Mouse (Mus musculus): ENCODE results near the gene Gm266.

Gm266 gene

DNA sequence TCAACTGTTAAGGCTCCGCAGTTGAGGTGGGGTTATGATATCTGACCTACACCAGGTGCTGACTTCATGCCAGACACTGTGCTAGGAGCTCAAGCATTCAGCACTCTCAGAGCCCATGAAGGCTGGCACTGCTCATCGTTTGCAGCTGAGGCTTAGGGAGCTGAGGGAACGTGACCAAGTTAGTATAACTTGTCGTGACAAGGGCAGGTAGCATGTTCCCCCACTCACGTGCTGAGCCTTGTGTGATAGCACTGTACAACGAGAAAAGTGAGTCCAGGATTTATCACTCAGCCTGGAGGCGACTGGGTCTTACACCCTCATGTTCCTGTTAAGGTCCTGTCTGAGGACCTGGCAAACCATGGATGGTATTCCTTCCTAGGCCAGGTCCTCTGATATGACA is 34.1 kb downstream of the Gm266 start:
- DNase-seq: no peak

DNA sequence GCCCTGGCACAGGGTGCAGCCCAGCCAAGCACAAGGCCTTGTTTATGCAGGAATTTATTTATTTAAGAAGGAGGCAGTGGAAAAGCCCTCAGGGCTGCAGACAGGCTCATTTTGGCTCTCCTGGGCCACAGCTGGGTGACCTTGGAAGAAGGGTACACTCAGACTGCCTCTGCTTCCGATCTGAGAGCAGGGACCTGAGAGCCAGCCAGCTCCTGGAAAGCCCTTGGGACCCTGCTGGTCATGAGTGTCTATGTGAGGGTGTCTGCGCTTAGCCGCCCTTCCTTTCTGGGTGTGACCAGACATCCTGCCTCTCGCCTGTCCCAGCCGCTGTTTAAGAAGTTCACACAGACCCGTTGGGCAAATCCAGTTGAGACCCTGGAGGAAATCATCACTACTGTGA is 35.3 kb downstream of the Gm266 start:
- DNase-seq: no peak

DNA sequence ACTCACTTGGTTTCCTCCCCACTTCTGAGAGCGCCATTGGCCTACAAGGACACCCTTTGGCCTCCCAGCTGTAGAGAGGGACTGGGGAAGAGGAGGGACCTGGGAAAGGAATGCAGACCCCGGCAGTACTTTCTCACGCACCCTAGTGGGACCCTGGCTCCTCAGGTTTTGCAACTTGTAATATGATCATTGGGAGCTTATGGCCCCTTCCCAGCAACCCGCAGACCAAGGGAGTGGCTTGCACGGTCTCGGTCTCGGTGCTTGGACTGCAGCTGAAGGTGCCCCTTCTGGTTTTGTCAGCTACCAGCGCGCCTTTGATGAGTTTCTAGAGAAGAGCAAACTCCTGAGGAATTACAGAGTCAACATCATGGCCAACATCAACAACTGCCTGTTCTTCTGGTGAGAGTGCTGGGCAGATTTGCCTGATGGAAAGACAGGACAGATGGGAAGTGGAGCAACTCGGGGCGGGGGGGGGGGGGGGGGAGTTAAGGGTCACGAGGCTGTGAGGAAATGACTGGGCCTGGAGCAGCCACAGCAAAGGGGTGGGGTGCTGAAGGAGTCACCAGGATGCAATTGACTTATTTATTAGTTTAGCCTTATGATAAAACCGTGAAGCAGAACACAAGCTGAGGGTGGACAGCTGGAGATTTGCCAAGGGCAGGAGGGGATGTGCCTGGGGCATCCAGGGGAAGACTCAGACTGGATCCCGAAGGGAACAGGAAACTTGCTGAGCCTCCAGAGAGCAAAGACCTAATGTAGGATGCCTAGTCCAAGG is 36.5 kb downstream of the Gm266 start:
- no peak for DNase-seq

DNA sequence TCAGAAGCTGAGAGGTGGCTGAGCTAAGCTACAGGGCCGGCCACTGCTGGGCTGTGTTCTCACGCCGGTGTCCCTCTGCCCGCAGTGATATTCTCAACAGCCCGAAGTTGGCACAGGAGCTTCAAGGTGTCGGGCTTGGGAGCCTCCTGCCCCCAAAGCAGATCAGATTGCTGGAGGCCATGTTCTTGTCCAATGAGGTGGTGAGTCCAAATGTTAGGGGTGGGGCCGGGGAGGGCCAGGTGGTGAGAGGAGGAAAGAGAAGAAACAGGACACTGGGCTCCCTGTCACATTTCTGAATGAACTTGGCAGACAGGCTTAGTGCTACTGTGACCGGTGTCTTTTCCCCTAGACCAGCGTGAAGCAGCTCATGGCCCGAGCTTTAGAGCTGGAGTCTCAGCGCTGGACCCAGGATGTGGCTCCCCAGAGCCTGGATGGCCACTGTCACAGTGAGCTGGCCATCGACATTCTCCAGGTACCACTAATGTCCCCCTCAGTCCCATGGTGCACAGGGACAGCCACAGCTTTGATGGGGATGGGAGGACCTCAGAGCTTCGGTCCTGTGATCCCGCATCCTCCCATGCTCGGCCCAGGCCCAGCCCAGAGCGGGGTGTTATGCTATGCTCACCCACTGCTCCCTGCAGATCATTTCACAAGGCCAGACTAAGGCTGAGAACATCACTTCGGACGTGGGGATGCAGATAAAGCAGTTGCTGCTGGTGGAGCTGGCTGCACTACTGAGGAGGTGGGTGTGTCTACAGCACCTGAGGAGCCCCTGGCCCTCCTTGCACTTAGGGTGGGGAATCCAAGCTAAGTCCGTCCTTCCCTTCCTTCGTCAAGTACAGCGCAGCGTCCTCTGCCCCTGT is 37.5 kb downstream of the Gm266 start:
- DNase-seq: no peak

DNA sequence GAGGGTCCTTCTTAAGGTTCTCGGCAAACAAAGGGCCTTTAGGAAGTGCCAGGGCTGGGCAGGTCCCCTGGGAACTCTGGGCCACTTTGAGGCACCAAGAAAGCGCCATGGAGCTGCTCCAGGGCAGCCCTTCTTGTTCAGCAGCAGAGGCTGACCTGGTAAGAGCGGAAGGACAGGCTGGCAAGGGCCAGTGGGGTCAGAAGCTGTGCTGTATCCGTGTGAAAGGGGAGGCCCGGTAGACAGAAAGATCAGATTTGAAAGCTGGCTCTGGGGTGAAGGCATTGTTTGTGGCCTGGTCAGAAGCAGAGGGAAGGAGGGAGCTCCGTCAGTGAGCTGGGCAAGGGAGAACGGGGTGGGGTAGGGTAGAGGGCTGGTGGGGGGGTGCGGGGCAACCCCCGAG is 38.3 kb downstream of the Gm266 start:
- no peak for DNase-seq

DNA sequence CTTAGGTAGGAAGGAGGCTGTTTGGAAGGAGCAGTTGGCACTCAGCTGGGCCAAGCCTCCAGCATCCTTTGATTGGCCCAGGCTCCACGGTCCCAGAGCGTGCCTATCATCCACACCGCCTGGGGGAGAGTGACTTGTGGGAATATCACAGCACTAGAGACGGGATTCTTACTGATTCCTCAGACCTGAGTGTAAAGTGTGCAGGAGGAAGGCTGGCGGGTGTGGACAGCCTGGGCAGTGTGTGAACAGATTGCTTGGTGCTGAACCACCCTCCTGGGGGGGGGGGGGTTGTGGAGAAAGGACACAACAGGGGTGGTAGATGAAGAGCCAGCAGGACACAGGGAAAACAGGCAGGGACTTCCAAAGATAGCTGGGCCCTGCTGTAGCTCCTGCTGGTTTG is 38.9 kb downstream of the Gm266 start:
- DNase-seq: no peak

DNA sequence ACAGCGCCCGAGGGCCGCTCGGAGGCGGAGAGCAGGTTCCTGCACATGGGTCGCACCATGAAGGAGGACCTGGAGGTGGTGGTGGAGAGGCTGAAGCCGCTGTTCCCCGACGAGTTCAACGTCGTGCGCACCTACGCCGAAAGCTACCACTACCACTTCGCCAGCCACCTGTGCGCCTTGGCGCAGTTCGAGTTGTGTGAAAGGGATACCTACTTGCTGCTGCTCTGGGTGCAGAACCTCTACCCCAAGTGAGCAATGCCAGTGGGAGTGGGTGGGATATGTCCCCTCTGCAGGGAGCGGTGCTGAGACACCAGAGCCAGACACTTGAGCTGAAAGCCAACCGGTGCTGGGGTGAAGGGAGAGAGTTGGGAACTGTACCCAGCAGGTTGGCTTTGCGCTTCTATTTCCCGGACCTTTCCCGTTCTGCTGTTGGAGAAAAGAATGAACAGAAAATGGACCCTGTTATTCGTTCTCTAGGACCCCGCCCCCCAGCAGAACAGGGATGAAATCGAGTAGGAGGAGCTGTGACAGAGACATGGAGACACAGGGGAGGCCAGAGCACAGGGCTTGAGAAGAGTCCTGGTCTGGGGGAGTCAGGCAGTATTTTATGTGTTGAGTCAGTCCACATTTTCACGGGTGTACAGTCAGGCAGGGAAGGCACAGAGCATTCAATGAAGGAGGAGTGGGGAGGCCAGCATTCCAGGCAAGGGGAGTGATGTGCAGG is 39.6 kb downstream of the Gm266 start:
- DNase-seq: no peak

DNA sequence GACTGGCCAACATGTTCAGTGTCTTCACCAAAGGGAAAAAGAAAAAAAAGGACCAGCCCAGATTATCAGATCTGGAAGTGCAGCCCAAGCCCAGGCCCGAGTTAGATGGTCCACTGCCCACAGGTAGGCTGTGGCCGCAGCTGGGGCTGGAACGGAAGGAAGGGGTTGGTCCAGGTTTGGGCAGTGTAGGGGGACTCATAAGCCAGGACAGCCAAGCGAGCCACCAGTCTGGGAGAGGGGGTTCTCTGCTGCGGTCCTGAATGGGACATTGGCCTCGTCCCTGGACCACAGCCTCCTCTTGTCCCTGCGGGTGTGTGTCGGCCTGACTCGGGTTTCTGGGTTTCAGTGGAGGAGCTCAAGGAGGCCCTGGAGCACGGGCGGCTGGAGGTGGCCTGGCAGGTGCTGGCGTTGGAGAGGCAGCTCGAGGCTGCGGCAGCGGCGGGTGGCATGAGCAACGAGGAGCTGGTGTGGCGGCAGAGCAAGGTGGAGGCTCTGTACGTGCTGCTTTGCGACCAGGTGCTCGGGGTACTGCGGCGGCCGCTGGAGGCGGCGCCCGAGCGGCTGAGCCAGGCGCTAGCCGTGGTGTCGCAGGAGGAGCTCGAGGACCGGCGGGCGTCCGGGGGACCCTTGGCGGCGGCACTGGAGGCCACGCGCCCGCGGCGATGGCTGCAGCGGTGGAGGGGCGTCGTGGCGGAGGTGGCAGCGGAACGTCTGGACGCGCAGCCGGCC is 40.3 kb downstream of the Gm266 start:
- no peak for DNase-seq

DNA sequence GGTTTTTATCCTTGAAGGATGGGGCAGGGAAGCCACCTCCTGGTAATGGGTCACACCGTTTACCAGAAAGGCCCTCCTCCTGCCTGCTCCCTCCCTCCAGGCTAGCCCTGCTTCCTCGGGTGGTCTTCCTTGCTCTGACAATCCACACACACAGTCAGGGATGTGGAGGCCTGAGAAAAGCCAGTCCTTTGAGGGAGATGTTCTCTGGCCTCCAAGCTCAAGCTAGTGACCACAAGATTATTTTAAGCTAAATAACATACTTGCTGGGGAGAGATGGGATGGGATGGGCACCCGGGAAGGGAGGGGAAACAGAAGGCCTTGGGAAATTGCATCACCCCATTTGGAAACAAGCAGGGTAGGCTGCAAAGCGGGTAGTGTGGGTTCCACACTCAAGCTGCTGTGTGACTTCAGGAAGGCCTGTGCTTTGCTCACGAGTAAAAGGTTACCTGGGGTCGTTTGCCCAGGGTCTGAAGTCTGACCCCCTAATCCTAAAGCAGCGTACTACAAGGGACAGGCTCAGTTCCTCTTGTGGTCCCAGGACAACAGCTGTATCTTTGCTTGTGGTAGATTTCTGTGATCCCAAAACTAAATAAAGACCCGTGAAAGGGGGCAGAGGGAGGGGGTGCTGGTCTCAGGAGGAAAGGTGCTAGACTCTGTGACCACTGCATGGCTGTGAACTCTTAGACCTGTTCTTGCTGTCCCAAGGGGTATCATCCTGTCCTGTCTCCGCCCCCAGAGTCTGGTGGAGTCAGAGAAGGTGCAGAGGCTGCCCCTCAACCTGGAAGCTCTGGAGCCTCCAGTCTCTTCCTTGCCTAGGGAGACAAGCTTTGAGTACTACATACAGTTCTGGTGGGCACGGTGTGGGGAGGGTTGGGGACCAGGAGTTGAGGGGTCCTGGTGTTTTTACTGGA is 41.4 kb downstream of the Gm266 start:
- no peak for DNase-seq

DNA sequence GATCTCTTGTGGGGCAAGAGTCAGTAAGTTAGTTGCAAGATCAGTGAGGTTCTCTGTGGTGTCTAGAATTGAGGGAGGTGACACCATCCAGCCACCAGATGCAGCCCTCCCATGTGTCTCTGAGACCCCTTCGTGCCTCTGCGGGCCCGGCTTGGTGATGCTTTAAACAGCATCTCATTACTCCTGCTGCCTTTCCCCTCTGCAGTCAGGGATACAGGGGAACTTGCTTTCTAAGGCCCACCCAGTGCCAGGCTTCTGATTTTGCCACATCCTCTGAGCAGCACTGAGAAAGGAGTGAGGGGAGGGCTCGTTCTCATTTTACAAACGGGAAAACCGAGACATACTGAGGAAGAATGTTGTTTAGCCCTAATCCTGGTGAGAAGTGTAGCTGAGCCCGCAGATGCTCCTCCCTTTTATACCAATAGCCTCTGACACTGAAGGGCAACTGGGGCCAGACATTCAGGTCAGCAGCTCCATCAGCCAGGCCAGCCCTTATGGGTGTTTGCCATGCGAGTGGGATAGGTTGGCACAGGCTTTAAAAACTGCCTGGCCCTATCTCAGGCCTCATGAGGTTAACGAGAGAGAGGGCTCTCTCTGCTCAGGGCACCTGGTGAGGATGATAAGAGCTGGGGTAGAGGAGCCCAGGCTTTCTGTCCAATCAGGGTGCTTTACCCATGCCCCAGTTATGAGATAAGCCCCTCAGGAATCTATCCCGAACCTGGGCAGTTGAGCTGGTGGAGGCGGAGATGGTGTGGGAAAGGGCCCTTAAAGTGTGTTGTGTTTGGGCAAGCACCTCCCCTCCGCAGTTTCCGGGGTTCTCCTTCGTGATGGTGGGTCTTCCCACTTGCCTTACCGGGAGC is 42.4 kb downstream of the Gm266 start:
- DNase-seq: no peak

DNA sequence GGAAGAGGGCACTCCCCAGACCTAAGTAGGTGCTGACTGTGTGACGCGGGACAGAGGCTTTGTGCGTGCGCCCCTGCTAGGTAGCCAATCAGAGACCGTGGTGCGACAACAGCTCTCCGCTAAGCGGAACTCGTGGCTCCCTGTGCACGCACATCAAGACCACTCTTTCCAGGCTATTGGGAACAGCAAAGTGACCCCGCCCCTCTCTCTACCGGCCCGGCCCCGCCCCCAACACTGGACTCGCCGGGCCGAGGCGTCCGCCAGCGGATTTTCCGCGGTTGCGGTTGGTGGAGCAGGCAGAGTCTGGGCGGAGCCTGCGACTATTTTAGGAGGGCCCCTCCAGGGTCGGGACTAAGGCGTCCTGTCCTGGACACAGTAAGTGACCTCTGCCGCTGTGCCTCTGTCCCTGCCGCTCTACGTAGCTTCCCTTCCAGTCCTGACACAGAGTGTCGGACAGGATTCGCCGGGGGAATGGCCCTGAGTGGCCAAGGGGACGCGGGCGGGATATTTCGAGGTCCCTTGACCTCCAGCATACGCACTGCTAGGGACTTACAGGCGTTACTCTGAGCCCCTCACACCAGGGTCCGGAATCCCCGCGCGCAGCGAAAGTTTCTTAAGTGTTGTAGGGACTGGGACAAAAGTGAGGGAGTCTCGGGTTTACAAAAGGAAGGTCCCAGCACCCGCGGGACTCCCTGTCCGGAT is 43.2 kb downstream of the Gm266 start, which contains the start of gene Tnfaip2:
Gene Tnfaip2, plus strand, starts transcription at position 161 of the 702 bp plus-strand sequence.
- DNase-seq: peak; percentile 91

DNA sequence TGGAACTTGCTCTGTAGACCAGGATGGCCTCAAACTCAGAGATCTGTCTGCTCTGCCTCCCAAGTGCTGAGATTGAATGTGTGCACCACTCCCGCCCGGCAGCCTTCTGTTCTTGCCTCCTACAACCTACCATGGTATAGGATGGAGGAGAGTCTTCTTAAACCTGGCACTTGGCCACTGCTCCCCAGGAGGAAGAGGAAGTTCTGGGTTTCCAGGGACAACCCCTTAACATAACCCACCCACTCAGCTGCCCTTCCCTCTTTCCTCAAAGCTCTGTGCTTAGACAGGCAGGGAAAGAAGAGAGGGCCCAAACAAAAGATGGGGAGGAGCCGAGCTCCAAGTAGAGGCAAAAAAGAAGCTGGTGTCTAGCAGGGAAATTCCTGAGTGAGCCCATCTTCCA is 44.1 kb downstream of the Gm266 start:
- no peak for DNase-seq

DNA sequence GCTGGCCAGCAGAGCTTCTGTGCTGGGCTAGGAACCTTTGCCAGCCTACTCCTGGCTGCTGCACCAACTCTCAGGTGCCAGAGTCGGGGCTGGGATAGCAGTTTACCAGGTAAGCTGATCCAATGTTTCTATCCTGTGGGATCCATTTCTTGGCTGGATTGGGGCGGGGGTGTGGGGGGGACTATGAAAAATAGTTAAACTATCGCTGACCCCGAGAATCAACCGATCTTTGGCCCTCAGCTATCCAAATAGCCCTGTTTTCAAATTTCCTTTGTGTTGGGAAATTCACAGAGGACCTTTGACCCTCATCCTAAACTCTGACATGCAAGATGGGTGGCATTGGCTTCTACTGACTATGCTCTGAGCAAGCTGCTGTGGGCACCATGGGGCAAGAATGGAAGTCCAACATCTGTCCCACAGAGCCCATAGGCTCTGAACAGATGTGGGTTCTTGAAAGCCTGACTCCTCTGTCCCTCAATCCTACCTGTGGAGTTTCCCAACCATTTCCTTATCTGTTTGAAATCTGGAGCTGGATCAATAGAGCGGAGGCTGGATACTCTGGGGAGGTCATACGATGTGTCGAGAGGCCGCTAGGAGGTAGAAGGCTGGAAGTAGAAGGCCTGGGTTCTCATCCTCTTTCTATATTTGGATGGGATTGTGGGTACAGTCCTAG is 44.8 kb downstream of the Gm266 start:
- DNase-seq: no peak

DNA sequence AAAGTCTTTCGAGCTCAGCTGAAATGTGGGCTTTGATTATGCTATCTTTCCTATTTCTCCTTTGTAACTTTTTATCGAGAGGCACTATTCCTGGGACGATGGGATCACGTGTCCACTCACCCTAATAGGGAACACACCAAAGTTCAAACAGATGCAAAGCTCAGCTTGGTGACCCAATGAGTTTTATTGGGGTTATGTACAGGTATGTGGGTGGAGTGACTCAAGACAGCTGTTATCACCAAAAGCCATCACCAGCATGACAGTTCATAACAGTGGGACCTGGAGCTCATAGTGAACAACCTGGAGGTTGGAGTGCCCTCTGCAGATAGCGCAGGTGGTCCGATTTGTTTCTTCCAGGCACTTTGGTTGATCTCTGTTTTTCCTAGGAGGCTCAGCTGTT is 46.8 kb downstream of the Gm266 start:
- no peak for DNase-seq

DNA sequence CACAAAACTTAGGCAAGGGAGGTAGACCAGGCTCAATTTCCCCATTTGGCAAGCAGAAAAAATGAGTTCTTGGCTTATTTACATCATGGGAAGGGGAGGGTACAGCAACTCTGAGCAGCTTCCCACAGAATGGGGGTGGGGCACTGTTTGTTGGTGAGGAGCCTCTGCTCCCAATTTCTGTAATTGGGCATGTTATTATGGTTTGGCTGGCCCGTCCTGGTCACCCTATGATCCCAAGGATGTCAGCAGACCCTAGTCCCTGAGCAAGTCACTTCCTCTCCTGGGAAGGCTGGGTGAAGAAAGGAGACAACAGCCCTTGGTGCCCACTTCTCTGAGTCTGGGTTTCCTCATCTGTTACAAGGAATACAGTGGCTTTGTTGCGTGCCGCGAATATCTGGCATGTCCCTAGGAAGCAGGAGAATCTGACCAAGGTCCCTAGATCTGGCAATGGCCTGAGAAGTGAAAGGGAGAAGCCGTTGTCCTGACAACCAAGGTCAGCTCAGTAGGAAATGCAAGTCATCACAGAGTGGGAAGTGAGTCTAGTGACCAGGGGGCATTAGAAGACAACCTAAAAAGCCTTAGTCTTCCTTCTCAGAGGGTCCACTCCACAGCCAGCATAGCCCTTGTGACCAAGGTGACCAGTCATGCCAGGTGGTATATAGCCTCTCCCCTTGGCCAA is 48.3 kb downstream of the Gm266 start:
- DNase-seq: no peak

DNA sequence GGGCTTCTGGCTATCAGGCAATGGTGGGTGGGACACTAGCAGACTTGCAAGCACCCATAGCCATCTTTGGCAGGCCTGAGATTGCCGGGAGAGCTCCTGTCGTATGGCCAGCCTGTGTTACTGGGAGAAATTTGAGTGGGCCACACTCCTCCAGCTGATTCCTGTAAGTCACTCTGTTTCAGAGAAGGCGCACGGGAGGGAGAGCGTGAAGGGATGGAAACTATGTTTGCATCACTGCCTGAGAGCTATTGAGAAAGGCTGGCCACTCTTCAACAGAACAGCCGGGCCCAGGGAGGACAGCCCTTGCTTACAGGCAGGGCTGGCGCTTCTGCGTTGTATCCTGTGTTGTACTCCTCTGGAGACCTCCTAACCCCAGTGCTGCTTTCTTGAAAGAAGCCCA is 49.0 kb downstream of the Gm266 start:
- DNase-seq: no peak

DNA sequence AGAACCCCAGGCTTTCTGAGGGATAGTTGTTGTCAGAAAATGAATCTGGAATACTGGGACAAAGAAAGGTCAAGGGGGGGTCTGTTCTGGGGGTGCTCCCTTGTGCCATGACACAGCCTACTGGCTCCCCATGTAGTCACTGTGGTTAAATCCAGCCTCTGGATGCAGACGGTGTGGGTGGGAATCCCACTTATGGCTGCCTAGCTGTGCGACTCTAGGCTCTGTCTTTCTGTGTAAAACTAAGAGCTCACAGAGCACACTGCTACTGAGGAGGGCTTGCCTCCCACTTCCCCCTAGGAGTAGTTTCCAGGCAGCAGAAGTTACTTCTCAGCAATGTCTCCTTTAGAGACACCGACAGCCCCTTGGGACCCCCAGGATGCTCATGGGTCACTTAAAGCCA is 49.5 kb downstream of the Gm266 start:
- DNase-seq: no peak

DNA sequence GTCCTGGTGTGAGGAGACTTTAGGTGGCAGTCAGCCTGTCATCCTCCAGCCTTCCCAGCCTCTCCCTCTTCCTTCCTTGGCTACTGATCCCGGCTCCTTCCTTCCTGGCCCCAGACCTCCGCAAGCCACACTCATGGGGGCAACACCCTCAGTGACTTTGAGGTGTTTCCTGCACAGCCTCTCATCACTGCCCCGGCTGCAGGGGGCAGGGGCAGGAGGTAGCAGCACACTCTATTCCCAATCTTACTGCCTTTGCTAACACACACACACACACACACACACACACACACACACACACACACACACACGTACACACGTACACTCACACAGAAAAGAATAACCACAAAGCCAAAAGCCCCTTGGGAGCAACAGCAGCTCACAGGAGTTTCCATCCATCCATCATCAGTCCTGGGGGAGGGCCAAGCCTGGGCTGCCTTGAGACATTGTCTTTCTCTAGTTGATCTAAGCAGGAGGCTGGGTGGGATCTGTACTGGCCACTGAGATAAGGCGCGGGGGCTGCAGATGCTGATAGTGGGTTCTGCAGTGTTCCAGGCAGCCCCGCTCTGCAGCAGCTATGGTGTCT is 50.8 kb downstream of the Gm266 start:
- no peak for DNase-seq
